Mouse (Mus musculus) gastrocnemius, adult 2 months (tissue): ENCODE measurements around the gene Trpm8. TPM values are rescaled to one million over a fixed set of nuclear protein-coding genes. Genes with fewer than 3 reads are reported as not detected.

ENCODE experiments used
- DNase-seq: peaks from one replicate; pipeline ENCODE4 v3.0.0; 2022
- H3K27ac ChIP-seq: fragments of 200-600 bp; 2 replicates; pipeline ENCODE4 v1.8.1; 2022; ENCODE audit warnings: mild to moderate bottlenecking
- H3K4me3 ChIP-seq: fragments of 200-600 bp; 2 replicates; pipeline ENCODE4 v1.8.1; 2022; ENCODE audit warnings: mild to moderate bottlenecking, moderate library complexity
- CTCF ChIP-seq: fragments of 200-600 bp; IDR thresholded peaks from 2 replicates; pipeline ENCODE4 v1.8.1; 2022; ENCODE audit warnings: antibody characterized with exemption, mild to moderate bottlenecking, moderate library complexity
- intact Hi-C: fragments of 180-260 bp; cut with DNase I; formaldehyde crosslinking; loops from one replicate; pipeline ENCODE4 v1.15.1; 2025
- total RNA-seq, 2 experiments: library from RNA; stranded (reverse); gene quantifications; 2 replicates each; pipeline ENCODE4 v1.2.3; 2021

Gene Trpm8
- total RNA-seq, 2 experiments from 2014 or later: not detected

GRCm38 (mm10) chr1:88262255-88262654 is 15.2 kb upstream of the Trpm8 start:
- DNase-seq: no peak
- Histone ChIP-seq H3K27ac (no peak overlapping the region), H3K4me3 (no peak overlapping the region)
- intact Hi-C loops: no loop called here
- TF ChIP-seq CTCF: no peak

DNA sequence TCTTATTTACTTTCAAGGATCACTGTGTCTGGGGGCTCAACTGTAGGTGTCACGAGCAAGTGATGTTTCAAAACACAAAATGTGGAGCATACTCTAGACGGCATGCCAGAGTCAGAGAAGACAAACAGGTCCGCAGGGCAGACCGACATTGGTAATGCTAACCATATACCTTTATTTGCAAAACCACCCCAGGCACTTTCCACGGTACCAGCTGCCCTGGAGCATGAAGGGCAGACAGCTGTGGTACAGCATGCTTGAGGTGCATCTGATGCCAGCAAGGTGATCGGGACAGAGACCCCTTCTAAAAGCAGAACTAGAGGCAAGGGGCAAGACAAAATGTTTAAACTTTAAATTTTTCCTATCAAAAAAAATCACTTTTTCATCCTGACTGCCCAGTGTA is 14.5 kb upstream of the Trpm8 start:
- Histone ChIP-seq H3K27ac (no peak overlapping the region), H3K4me3 (no peak overlapping the region)
- intact Hi-C loops: no loop called here
- no peak for TF ChIP-seq CTCF
- DNase-seq: no peak

DNA sequence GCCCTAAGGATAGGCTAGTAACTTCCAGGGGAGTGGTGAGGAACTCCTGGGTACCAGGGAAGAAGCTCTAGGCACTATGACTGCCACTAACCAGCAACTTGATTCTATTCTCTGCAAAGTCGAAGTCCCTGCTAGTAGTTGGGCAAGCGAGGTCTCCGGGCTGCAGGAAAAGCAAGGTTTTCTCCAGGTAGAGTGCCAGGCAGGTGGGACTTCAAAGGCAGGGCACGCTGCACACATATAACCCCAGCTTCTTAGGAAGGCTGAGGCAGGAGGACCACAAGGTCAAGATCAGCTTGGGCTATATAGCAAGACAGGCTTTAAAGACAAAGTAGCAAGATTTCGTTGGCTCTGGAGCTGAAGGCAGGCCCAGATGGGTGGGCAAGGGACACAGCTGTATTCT is 13.7 kb upstream of the Trpm8 start:
- no peak for DNase-seq
- intact Hi-C loops: no loop called here
- Histone ChIP-seq H3K4me3 (no peak overlapping the region), H3K27ac (no peak overlapping the region)
- no peak for TF ChIP-seq CTCF

DNA sequence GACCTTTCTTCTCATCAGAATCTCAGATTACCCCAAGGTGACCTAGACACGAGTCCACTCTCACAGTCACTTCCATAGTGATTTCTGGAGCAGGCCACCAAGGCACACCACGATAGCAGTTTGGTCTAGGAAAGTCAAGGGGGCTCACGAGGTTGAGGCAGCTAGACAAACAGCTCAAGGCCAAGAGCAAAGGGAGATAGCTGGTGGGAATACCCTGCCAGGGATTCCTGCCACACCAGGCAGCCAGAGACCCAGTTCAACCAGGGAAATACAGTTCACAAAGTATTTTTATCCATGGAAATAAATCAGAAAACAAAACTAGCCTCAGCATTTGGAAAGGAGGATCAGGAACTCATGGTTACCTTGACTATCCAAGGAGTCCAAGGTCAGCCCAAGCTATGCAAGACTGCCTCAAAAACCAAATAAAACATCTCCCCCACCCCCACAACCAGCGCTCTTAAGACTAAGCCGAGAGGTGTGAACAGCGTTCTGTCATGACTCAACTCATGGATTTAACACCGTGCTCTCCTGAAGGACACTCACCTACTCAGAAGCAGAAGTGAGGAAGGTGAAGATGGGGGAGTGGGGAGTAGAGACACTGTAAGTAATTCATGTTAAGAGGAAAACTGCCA is 13.1 kb upstream of the Trpm8 start:
- H3K4me3 ChIP-seq: no peak overlapping the region
- DNase-seq: no peak
- H3K27ac ChIP-seq: no peak overlapping the region
- intact Hi-C loops: no loop called here
- no peak for TF ChIP-seq CTCF

DNA sequence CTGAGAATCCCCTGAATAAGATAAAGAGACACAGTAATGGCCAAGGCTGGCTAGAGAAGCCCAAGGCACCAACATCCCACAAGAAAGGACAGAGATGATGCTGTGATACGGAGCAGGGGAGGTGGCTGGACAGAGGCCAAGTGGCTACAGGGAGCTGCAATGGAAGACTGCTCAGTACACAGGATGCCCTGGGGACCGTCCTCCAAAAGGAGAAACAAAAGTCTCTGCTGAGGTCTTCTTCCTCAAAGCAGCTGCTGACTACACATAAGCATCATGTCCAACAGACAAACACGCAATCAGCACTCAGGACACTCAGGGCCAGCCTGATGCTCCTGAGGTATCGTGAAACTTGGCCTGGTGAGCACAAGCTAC is 12.6 kb upstream of the Trpm8 start:
- no peak for DNase-seq
- intact Hi-C loops: no loop called here
- no peak for TF ChIP-seq CTCF
- H3K4me3 ChIP-seq: no peak overlapping the region
- no peak overlapping the region for H3K27ac ChIP-seq

- no peak for TF ChIP-seq CTCF
- intact Hi-C loops: no loop called here
- Histone ChIP-seq H3K27ac (no peak overlapping the region), H3K4me3 (no peak overlapping the region)
- DNase-seq: no peak
Measured at GRCm38 (mm10) chr1:88266123-88266522, 11.3 kb upstream of the Trpm8 start.

DNA sequence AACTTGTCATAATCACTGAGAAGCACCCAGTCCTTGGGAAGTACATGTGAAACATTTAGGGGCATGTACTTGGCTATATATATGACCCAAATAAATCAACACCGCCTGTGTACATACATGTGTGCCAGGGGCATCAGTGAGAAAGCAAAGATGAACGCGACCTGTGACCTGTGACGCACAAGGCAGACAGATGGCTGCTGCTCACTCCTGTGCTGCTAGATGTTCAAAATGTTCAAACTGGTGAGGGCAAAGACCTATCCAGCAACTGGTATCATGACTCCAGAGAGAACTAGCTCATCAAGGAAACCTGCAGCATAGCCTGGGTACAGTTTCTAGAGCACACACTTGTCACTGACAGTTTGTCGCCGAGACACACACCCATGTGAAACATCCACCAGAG is 10.0 kb upstream of the Trpm8 start:
- H3K4me3 ChIP-seq: no peak overlapping the region
- H3K27ac ChIP-seq: no peak overlapping the region
- DNase-seq: no peak
- no peak for TF ChIP-seq CTCF
- intact Hi-C loops: no loop called here

- no peak overlapping the region for H3K4me3 ChIP-seq
- no peak overlapping the region for H3K27ac ChIP-seq
- no peak for DNase-seq
- intact Hi-C loops: no loop called here
- no peak for TF ChIP-seq CTCF
Measured at GRCm38 (mm10) chr1:88268070-88268469, 9.4 kb upstream of the Trpm8 start.

GRCm38 (mm10) chr1:88269539-88270309 is 7.7 kb upstream of the Trpm8 start:
- DNase-seq: peak; percentile 18
- intact Hi-C loops: no loop called here
- no peak overlapping the region for H3K27ac ChIP-seq
- H3K4me3 ChIP-seq: no peak overlapping the region
- no peak for TF ChIP-seq CTCF

- intact Hi-C loops: no loop called here
- DNase-seq: peak; percentile 16
- no peak for TF ChIP-seq CTCF
- H3K4me3 ChIP-seq: no peak overlapping the region
- H3K27ac ChIP-seq: no peak overlapping the region
Measured at GRCm38 (mm10) chr1:88272851-88273250, 4.6 kb upstream of the Trpm8 start.

GRCm38 (mm10) chr1:88273326-88273725 is 4.1 kb upstream of the Trpm8 start:
- DNase-seq: peak; percentile 15
- intact Hi-C loops: no loop called here
- Histone ChIP-seq H3K4me3 (no peak overlapping the region), H3K27ac (no peak overlapping the region)
- no peak for TF ChIP-seq CTCF

- no peak overlapping the region for H3K27ac ChIP-seq
- intact Hi-C loops: no loop called here
- no peak for TF ChIP-seq CTCF
- DNase-seq: peak; percentile 13
- no peak overlapping the region for H3K4me3 ChIP-seq
Measured at GRCm38 (mm10) chr1:88273832-88274231, 3.6 kb upstream of the Trpm8 start.

GRCm38 (mm10) chr1:88274371-88275077 is 2.9 kb upstream of the Trpm8 start:
- peak; percentile 19 for DNase-seq
- H3K4me3 ChIP-seq: no peak overlapping the region
- no peak overlapping the region for H3K27ac ChIP-seq
- intact Hi-C loops: no loop called here
- no peak for TF ChIP-seq CTCF
